Mouse (Mus musculus) embryonic fibroblast, embryonic 13.5 days (primary cell): ENCODE data around the gene Rtp4. TPM values are rescaled to one million over a fixed set of nuclear protein-coding genes. Genes with fewer than 3 reads are reported as not detected.
A peak's percentile ranks its signal among the peaks of the same experiment; 100 is the strongest.

ENCODE experiments used
- H3K27ac ChIP-seq: 2 replicates; pipeline ENCODE4 v1.5.1; 2012; ENCODE audit warnings: low read length, control low read depth, inconsistent platforms; ENCODE audit not compliant: insufficient read depth
- H3K4me1 ChIP-seq: 2 replicates; pipeline ENCODE4 v1.6.1; 2011; ENCODE audit warnings: low read length; ENCODE audit not compliant: control insufficient read depth, insufficient read depth
- H3K4me3 ChIP-seq: 2 replicates; pipeline ENCODE4 v1.5.1; 2011; ENCODE audit warnings: mild to moderate bottlenecking, control low read depth, low read length; ENCODE audit not compliant: insufficient read depth
- CTCF ChIP-seq: IDR thresholded peaks from 2 replicates; pipeline ENCODE4 v1.5.1; 2011; ENCODE audit warnings: mild to moderate bottlenecking, control low read depth, low read length, moderate library complexity, borderline replicate concordance; ENCODE audit not compliant: insufficient read depth
- POLR2A ChIP-seq: IDR thresholded peaks from 2 replicates; pipeline ENCODE4 v1.6.1; 2011; ENCODE audit warnings: low read depth, mild to moderate bottlenecking, control low read depth, low read length, moderate library complexity
- polyA plus RNA-seq: library from polyadenylated mRNA; stranded (reverse); fragments of >200 nt; gene quantifications from 2 replicates; pipeline ENCODE4 v1.2.4, GENCODE M21; 2011; ENCODE audit warnings: low read depth; ENCODE audit not compliant: missing spikeins, insufficient read length

The Rtp4 gene
- polyA plus RNA-seq, 1 experiment: 17.4 TPM

- no peak for TF ChIP-seq CTCF
- no peak for TF ChIP-seq POLR2A
- Histone ChIP-seq H3K4me3 (no peak overlapping the region), H3K27ac (no peak overlapping the region), H3K4me1 (peaks cover 12% of the 10 kb centered on the region; the same call in 1 of the 2 replicates)
These were observed 23.7 kb upstream of the Rtp4 start for GRCm38 (mm10) chr16:23496245-23496924.

- H3K27ac ChIP-seq: peak overlapping the region; percentile 59
- H3K4me3 ChIP-seq: no peak overlapping the region
- TF ChIP-seq POLR2A (no peak), CTCF (no peak)
- peaks cover 12% of the 10 kb centered on the region; the same call in 1 of the 2 replicates for H3K4me1 ChIP-seq
These were observed 22.7 kb upstream of the Rtp4 start for GRCm38 (mm10) chr16:23497440-23497839.

GRCm38 (mm10) chr16:23497881-23498280 lies 22.2 kb upstream of the Rtp4 start:
- Histone ChIP-seq H3K27ac (no peak overlapping the region), H3K4me1 (peaks cover 12% of the 10 kb centered on the region; the same call in 1 of the 2 replicates), H3K4me3 (no peak overlapping the region)
- TF ChIP-seq CTCF (no peak), POLR2A (no peak)

GRCm38 (mm10) chr16:23498691-23499131 lies 21.4 kb upstream of the Rtp4 start:
- Histone ChIP-seq H3K4me1 (peaks cover 12% of the 10 kb centered on the region; the same call in 1 of the 2 replicates), H3K4me3 (no peak overlapping the region), H3K27ac (peak overlapping the region; percentile 21; the same call in 1 of the 2 replicates)
- TF ChIP-seq CTCF: no peak
- no peak for TF ChIP-seq POLR2A

- TF ChIP-seq CTCF (no peak), POLR2A (no peak)
- Histone ChIP-seq H3K4me1 (peaks cover 12% of the 10 kb centered on the region; the same call in 1 of the 2 replicates), H3K27ac (no peak overlapping the region)
These were observed 19.5 kb upstream of the Rtp4 start for GRCm38 (mm10) chr16:23500558-23500957.

GRCm38 (mm10) chr16:23501288-23501687 lies 18.8 kb upstream of the Rtp4 start:
- Histone ChIP-seq H3K4me3 (no peak overlapping the region), H3K4me1 (peaks cover 12% of the 10 kb centered on the region; the same call in 1 of the 2 replicates), H3K27ac (no peak overlapping the region)
- no peak for TF ChIP-seq CTCF
- no peak for TF ChIP-seq POLR2A

More at GRCm38 (mm10) chr16:23500558-23500957, 19.5 kb upstream of the Rtp4 start:
- H3K4me3 ChIP-seq: no peak overlapping the region

GRCm38 (mm10) chr16:23502478-23502877 lies 17.6 kb upstream of the Rtp4 start:
- Histone ChIP-seq H3K4me3 (no peak overlapping the region), H3K27ac (no peak overlapping the region), H3K4me1 (peaks cover 8% of the 10 kb centered on the region; the same call in 1 of the 2 replicates)
- TF ChIP-seq POLR2A: no peak

GRCm38 (mm10) chr16:23503351-23503750 lies 16.7 kb upstream of the Rtp4 start:
- Histone ChIP-seq H3K27ac (no peak overlapping the region), H3K4me3 (no peak overlapping the region), H3K4me1 (peaks cover 8% of the 10 kb centered on the region; the same call in 1 of the 2 replicates)
- TF ChIP-seq CTCF: no peak

- H3K27ac ChIP-seq: no peak overlapping the region
- H3K4me3 ChIP-seq: no peak overlapping the region
- peaks cover 3% of the 10 kb centered on the region; the same call in 1 of the 2 replicates for H3K4me1 ChIP-seq
- no peak for TF ChIP-seq POLR2A
- no peak for TF ChIP-seq CTCF
These were observed 15.8 kb upstream of the Rtp4 start for GRCm38 (mm10) chr16:23504320-23504744.

GRCm38 (mm10) chr16:23505904-23506687 lies 14.0 kb upstream of the Rtp4 start:
- no peak for TF ChIP-seq CTCF
- TF ChIP-seq POLR2A: no peak
- Histone ChIP-seq H3K4me1 (no peaks in the 10 kb centered on the region; the same call in 1 of the 2 replicates), H3K4me3 (no peak overlapping the region), H3K27ac (no peak overlapping the region)
